Mouse (Mus musculus): Measurements from ENCODE around the gene Cct2.

The Cct2 gene

GRCm38 (mm10) chr10:117100175-117100574 is 36.6 kb upstream of the Cct2 start:
- no peak overlapping the region for H3K4me3 ChIP-seq (replicated peaks; ENCODE audit: low read length)
- no peak for TF ChIP-seq CTCF (conservative IDR thresholded peaks at IDR 0.05; ENCODE audit: low read length)
- no peak for TF ChIP-seq NANOG (IDR thresholded peaks at IDR 0.05; ENCODE audit: borderline replicate concordance, low read length)
- no peak for TF ChIP-seq POU5F1 (IDR thresholded peaks at IDR 0.05; ENCODE audit: borderline replicate concordance, low read length)
- no peaks in the 10 kb centered on the region for H3K27me3 ChIP-seq (ENCODE audit: insufficient read depth, low read length)
- H3K4me1 ChIP-seq (replicated peaks; ENCODE audit: low read depth, low read length), result peaks cover 15% of the 10 kb centered on the region
- peaks cover 8% of the 10 kb centered on the region for H3K36me3 ChIP-seq (ENCODE audit: insufficient read depth, low read length)
- no peaks in the 10 kb centered on the region for H3K9me3 ChIP-seq (ENCODE audit: low read length)

- Histone ChIP-seq H3K36me3 (ENCODE audit: insufficient read depth, low read length) (peaks cover 30% of the 10 kb centered on the region), H3K9me3 (ENCODE audit: low read length) (no peaks in the 10 kb centered on the region), H3K27me3 (ENCODE audit: insufficient read depth, low read length) (no peaks in the 10 kb centered on the region), H3K4me1 (replicated peaks; ENCODE audit: low read depth, low read length) (peaks cover 17% of the 10 kb centered on the region), H3K4me3 (replicated peaks; ENCODE audit: low read length) (no peak overlapping the region)
- TF ChIP-seq POU5F1 (IDR thresholded peaks at IDR 0.05; ENCODE audit: borderline replicate concordance, low read length) (no peak), NANOG (IDR thresholded peaks at IDR 0.05; ENCODE audit: borderline replicate concordance, low read length) (no peak), CTCF (conservative IDR thresholded peaks at IDR 0.05; ENCODE audit: low read length) (no peak)
Measured at GRCm38 (mm10) chr10:117097116-117097698, 33.6 kb upstream of the Cct2 start.

- peaks cover 26% of the 10 kb centered on the region for H3K4me1 ChIP-seq (replicated peaks; ENCODE audit: low read depth, low read length)
- TF ChIP-seq CTCF (conservative IDR thresholded peaks at IDR 0.05; ENCODE audit: low read length) (no peak), NANOG (IDR thresholded peaks at IDR 0.05; ENCODE audit: borderline replicate concordance, low read length) (no peak), POU5F1 (IDR thresholded peaks at IDR 0.05; ENCODE audit: borderline replicate concordance, low read length) (no peak)
- no peaks in the 10 kb centered on the region for H3K27me3 ChIP-seq (ENCODE audit: insufficient read depth, low read length)
- H3K36me3 ChIP-seq (ENCODE audit: insufficient read depth, low read length), result peaks cover 30% of the 10 kb centered on the region
- H3K4me3 ChIP-seq (replicated peaks; ENCODE audit: low read length), result no peak overlapping the region
- no peaks in the 10 kb centered on the region for H3K9me3 ChIP-seq (ENCODE audit: low read length)
Measured at GRCm38 (mm10) chr10:117096096-117096495, 32.5 kb upstream of the Cct2 start.

- peaks cover 30% of the 10 kb centered on the region for H3K36me3 ChIP-seq (ENCODE audit: insufficient read depth, low read length)
- peaks cover 29% of the 10 kb centered on the region for H3K4me1 ChIP-seq (replicated peaks; ENCODE audit: low read depth, low read length)
- no peaks in the 10 kb centered on the region for H3K27me3 ChIP-seq (ENCODE audit: insufficient read depth, low read length)
- no peaks in the 10 kb centered on the region for H3K9me3 ChIP-seq (ENCODE audit: low read length)
- TF ChIP-seq POU5F1 (IDR thresholded peaks at IDR 0.05; ENCODE audit: borderline replicate concordance, low read length), result no peak
- no peak for TF ChIP-seq NANOG (IDR thresholded peaks at IDR 0.05; ENCODE audit: borderline replicate concordance, low read length)
- no peak for TF ChIP-seq CTCF (conservative IDR thresholded peaks at IDR 0.05; ENCODE audit: low read length)
- no peak overlapping the region for H3K4me3 ChIP-seq (replicated peaks; ENCODE audit: low read length)
Measured at GRCm38 (mm10) chr10:117094504-117095329, 31.1 kb upstream of the Cct2 start.

- Histone ChIP-seq H3K9me3 (ENCODE audit: low read length) (no peaks in the 10 kb centered on the region), H3K36me3 (ENCODE audit: insufficient read depth, low read length) (peaks cover 33% of the 10 kb centered on the region), H3K4me1 (replicated peaks; ENCODE audit: low read depth, low read length) (peaks cover 22% of the 10 kb centered on the region), H3K27me3 (ENCODE audit: insufficient read depth, low read length) (no peaks in the 10 kb centered on the region), H3K4me3 (replicated peaks; ENCODE audit: low read length) (no peak overlapping the region)
- TF ChIP-seq NANOG (IDR thresholded peaks at IDR 0.05; ENCODE audit: borderline replicate concordance, low read length), result no peak
- no peak for TF ChIP-seq CTCF (conservative IDR thresholded peaks at IDR 0.05; ENCODE audit: low read length)
- no peak for TF ChIP-seq POU5F1 (IDR thresholded peaks at IDR 0.05; ENCODE audit: borderline replicate concordance, low read length)
Measured at GRCm38 (mm10) chr10:117089628-117090027, 26.0 kb upstream of the Cct2 start.

- Histone ChIP-seq H3K4me3 (replicated peaks; ENCODE audit: low read length) (no peak overlapping the region), H3K27me3 (ENCODE audit: insufficient read depth, low read length) (no peaks in the 10 kb centered on the region), H3K4me1 (replicated peaks; ENCODE audit: low read depth, low read length) (peaks cover 4% of the 10 kb centered on the region), H3K9me3 (ENCODE audit: low read length) (no peaks in the 10 kb centered on the region), H3K36me3 (ENCODE audit: insufficient read depth, low read length) (peaks cover 65% of the 10 kb centered on the region)
- TF ChIP-seq NANOG (IDR thresholded peaks at IDR 0.05; ENCODE audit: borderline replicate concordance, low read length), result no peak
- no peak for TF ChIP-seq CTCF (conservative IDR thresholded peaks at IDR 0.05; ENCODE audit: low read length)
- no peak for TF ChIP-seq POU5F1 (IDR thresholded peaks at IDR 0.05; ENCODE audit: borderline replicate concordance, low read length)
Measured at GRCm38 (mm10) chr10:117081914-117082359, 18.3 kb upstream of the Cct2 start.

GRCm38 (mm10) chr10:117081326-117081725 is 17.7 kb upstream of the Cct2 start:
- Histone ChIP-seq H3K27me3 (ENCODE audit: insufficient read depth, low read length) (no peaks in the 10 kb centered on the region), H3K4me3 (replicated peaks; ENCODE audit: low read length) (no peak overlapping the region), H3K36me3 (ENCODE audit: insufficient read depth, low read length) (peaks cover 71% of the 10 kb centered on the region), H3K4me1 (replicated peaks; ENCODE audit: low read depth, low read length) (peaks cover 4% of the 10 kb centered on the region), H3K9me3 (ENCODE audit: low read length) (no peaks in the 10 kb centered on the region)
- TF ChIP-seq NANOG (IDR thresholded peaks at IDR 0.05; ENCODE audit: borderline replicate concordance, low read length) (no peak), POU5F1 (IDR thresholded peaks at IDR 0.05; ENCODE audit: borderline replicate concordance, low read length) (no peak), CTCF (conservative IDR thresholded peaks at IDR 0.05; ENCODE audit: low read length) (no peak)

GRCm38 (mm10) chr10:117078284-117078683 is 14.7 kb upstream of the Cct2 start:
- Histone ChIP-seq H3K4me3 (replicated peaks; ENCODE audit: low read length) (no peak overlapping the region), H3K9me3 (ENCODE audit: low read length) (no peaks in the 10 kb centered on the region), H3K36me3 (ENCODE audit: insufficient read depth, low read length) (peaks cover 68% of the 10 kb centered on the region), H3K27me3 (ENCODE audit: insufficient read depth, low read length) (no peaks in the 10 kb centered on the region), H3K4me1 (replicated peaks; ENCODE audit: low read depth, low read length) (peaks cover 4% of the 10 kb centered on the region)
- TF ChIP-seq POU5F1 (IDR thresholded peaks at IDR 0.05; ENCODE audit: borderline replicate concordance, low read length) (no peak), CTCF (conservative IDR thresholded peaks at IDR 0.05; ENCODE audit: low read length) (peak; percentile 82)

All from E14TG2a.4 (cell line).